Mouse (Mus musculus) lung, postnatal 0 days (tissue): ENCODE measurements around the gene Mapk11.

ENCODE experiments used
- CTCF ChIP-seq: IDR thresholded peaks from 2 replicates; pipeline ENCODE4 v1.5.1; 2016; ENCODE audit warnings: antibody characterized with exemption, mild to moderate bottlenecking
- EP300 ChIP-seq: IDR thresholded peaks from 2 replicates; pipeline ENCODE4 v1.6.1; 2016; ENCODE audit warnings: antibody characterized with exemption, mild to moderate bottlenecking, control low read depth

DNA sequence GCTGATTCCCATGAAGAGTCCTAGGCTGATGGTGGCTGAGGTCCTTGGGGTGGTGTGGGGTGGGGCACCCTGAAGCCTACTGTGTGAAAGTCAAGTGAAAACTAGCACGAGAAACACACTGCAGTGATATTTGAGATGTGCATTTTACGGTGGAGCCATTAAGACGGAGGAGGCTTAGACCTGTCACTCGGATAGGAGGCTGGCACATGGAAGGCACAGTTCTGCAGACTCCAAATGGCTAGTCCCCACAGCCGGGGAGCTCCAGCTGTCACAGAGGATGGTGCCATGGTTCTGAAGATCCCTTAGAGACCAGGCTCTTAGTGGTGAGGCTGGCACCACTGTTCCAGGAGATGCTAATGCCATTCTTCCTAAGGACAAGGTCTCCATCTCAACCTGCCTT lies 33.4 kb upstream of the Mapk11 start:
- no peak for TF ChIP-seq CTCF
- no peak for TF ChIP-seq EP300
